Mouse (Mus musculus): ENCODE data around the gene Adamts7.

Gene Adamts7

GRCm38 (mm10) chr9:90146869-90147268, 16.0 kb upstream of the Adamts7 start:
- in situ Hi-C loops (cut with MboI) = no loop called here

- in situ Hi-C loops (cut with MboI) = no loop called here
Observed at GRCm38 (mm10) chr9:90162243-90162925, 485 bp upstream of the Adamts7 start.

- in situ Hi-C loops (cut with MboI) = no loop called here
Observed at GRCm38 (mm10) chr9:90163749-90164095, 853 bp downstream of the Adamts7 start.

- in situ Hi-C loops (cut with MboI) = no loop called here
Observed at GRCm38 (mm10) chr9:90164670-90165453, 2.0 kb downstream of the Adamts7 start.

GRCm38 (mm10) chr9:90165590-90165989, 2.7 kb downstream of the Adamts7 start:
- in situ Hi-C loops (cut with MboI) = no loop called here

GRCm38 (mm10) chr9:90166615-90167014, 3.7 kb downstream of the Adamts7 start:
- in situ Hi-C loops (cut with MboI) = no loop called here

- in situ Hi-C loops (cut with MboI) = no loop called here
Observed at GRCm38 (mm10) chr9:90169965-90170364, 7.1 kb downstream of the Adamts7 start.

GRCm38 (mm10) chr9:90171421-90171820, 8.6 kb downstream of the Adamts7 start:
- in situ Hi-C loops (cut with MboI) = no loop called here

GRCm38 (mm10) chr9:90172528-90173321, 9.9 kb downstream of the Adamts7 start:
- in situ Hi-C loops (cut with MboI) = no loop called here

GRCm38 (mm10) chr9:90173330-90173729, 10.5 kb downstream of the Adamts7 start:
- in situ Hi-C loops (cut with MboI) = no loop called here

- in situ Hi-C loops (cut with MboI) = no loop called here
Observed at GRCm38 (mm10) chr9:90179409-90179808, 16.5 kb downstream of the Adamts7 start.

GRCm38 (mm10) chr9:90181656-90182388, 19.0 kb downstream of the Adamts7 start:
- in situ Hi-C loops (cut with MboI) = no loop called here

- in situ Hi-C loops (cut with MboI) = no loop called here
Observed at GRCm38 (mm10) chr9:90182636-90183421, 20.0 kb downstream of the Adamts7 start.

GRCm38 (mm10) chr9:90183550-90183949, 20.7 kb downstream of the Adamts7 start:
- in situ Hi-C loops (cut with MboI) = no loop called here

- in situ Hi-C loops (cut with MboI) = no loop called here
Observed at GRCm38 (mm10) chr9:90184116-90184515, 21.2 kb downstream of the Adamts7 start.

GRCm38 (mm10) chr9:90185356-90185910, 22.6 kb downstream of the Adamts7 start:
- in situ Hi-C loops (cut with MboI) = no loop called here

- in situ Hi-C loops (cut with MboI) = no loop called here
Observed at GRCm38 (mm10) chr9:90188893-90189292, 26.0 kb downstream of the Adamts7 start.

GRCm38 (mm10) chr9:90189391-90189790, 26.5 kb downstream of the Adamts7 start:
- in situ Hi-C loops (cut with MboI) = no loop called here

- in situ Hi-C loops (cut with MboI) = no loop called here
Observed at GRCm38 (mm10) chr9:90195000-90195399, 32.1 kb downstream of the Adamts7 start.

GRCm38 (mm10) chr9:90196262-90196661, 33.4 kb downstream of the Adamts7 start:
- in situ Hi-C loops (cut with MboI) = no loop called here

Data from mature B cell (primary cell).